Mouse (Mus musculus) C2C12 (cell line): ENCODE data around the gene Dapk1.

ENCODE experiments used
- CTCF ChIP-seq: IDR thresholded peaks from one replicate; pipeline ENCODE4 v1.5.1; 2011; ENCODE audit not compliant: control insufficient read depth, insufficient read depth, insufficient read length
- MAX ChIP-seq: IDR thresholded peaks from one replicate; pipeline ENCODE4 v1.6.1; 2011; ENCODE audit warnings: mild to moderate bottlenecking, control low read depth
- MYOG ChIP-seq: IDR thresholded peaks from one replicate; pipeline ENCODE4 v1.6.1; 2011; ENCODE audit not compliant: control insufficient read depth, insufficient read length; ENCODE audit errors: extremely low read depth

GRCm38 (mm10) chr13:60802749-60803148, 201.0 kb downstream of the Dapk1 start, which contains the start of gene Ctsll3:
- no peak for TF ChIP-seq CTCF
- no peak for TF ChIP-seq MYOG
- TF ChIP-seq MAX: no peak
